Mouse (Mus musculus): ENCODE measurements around the gene Gm20479.

DNA sequence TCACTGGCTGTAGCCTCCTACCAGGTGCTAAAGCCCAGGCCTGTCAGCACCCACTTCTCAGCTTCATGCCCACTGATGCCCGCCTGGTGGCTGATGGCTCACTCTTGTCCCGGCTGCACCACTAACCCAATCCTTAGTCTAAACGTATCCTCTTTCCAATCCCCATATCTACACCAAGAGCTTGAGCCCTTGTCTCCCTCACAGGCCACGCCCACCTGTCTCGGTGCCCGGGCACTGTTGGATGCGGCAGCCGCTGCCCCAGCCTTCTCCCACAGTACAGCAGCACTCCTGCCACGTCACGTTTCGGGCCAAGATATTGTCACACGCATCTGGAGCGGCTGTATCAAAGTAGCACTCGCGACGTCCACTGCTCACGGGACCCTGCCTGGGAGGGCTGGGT, 46.9 kb downstream of the Gm20479 start:
- TF ChIP-seq CTCF (conservative IDR thresholded peaks at IDR 0.05 in 1 of 2, IDR thresholded peaks at IDR 0.05 in 1 of 2; ENCODE audit: low read depth in 2 of 2, low read length in 2 of 2) (no peak), SMC3 (IDR thresholded peaks at IDR 0.05; ENCODE audit: low read depth, low read length) (no peak), ZNF384 (IDR thresholded peaks at IDR 0.05; ENCODE audit: low read depth, low read length) (no peak), E2F4 (IDR thresholded peaks at IDR 0.05; ENCODE audit: insufficient replicate concordance, low read depth, low read length) (no peak), KAT2A (IDR thresholded peaks at IDR 0.05; ENCODE audit: insufficient replicate concordance, low read length) (no peak), RAD21 (IDR thresholded peaks at IDR 0.05; ENCODE audit: low read depth, low read length) (no peak), JUND (conservative IDR thresholded peaks at IDR 0.05; ENCODE audit: low read depth, low read length) (no peak)
